Mouse (Mus musculus): Measurements from ENCODE around the gene Zfp410. TPM values are rescaled to one million over a fixed set of nuclear protein-coding genes. Genes with fewer than 3 reads are reported as not detected.

Zfp410 gene
- polyA plus RNA-seq, 1 experiment from 2014 or later: 64.7 TPM

- 1% methylated on average over 38 of the region's 39 CpGs for WGBS
- H3K36me3 ChIP-seq (ENCODE audit: control insufficient read depth, insufficient read depth, low read length): no peaks in the 10 kb centered on the region
- peak within 1 kb of the TSS; percentile 70 for H3K4me2 ChIP-seq (ENCODE audit: low read depth, low read length)
- H3K4me3 ChIP-seq (ENCODE audit: low read depth, low read length): peak within 1 kb of the TSS; percentile 54
- H3K9ac ChIP-seq (ENCODE audit: low read depth, low read length): peak within 1 kb of the TSS; percentile 62
- DNase-seq (ENCODE audit: low spot score): peak; percentile 96
- no peaks in the 10 kb centered on the region for H3K4me1 ChIP-seq (ENCODE audit: control insufficient read depth, insufficient read depth, low read length)
- peak; percentile 96 for ATAC-seq (ENCODE audit: low read depth)
- no peaks in the 10 kb centered on the region for H3K9me3 ChIP-seq (ENCODE audit: control insufficient read depth, low read length)
- H3K27ac ChIP-seq (replicated peaks; ENCODE audit: low read depth, low read length): no peak within 1 kb of the TSS
- no peaks in the 10 kb centered on the region for H3K27me3 ChIP-seq (replicated peaks; ENCODE audit: control insufficient read depth, insufficient read depth, low read length)
Measured at GRCm38 (mm10) chr12:84284885-84285592, 31.6 kb upstream of the Zfp410 start, which contains the start of gene Ptgr2. Ptgr2 (plus strand) TSS chr12:84285232.

- Histone ChIP-seq H3K27ac (replicated peaks; ENCODE audit: low read depth, low read length) (no peak overlapping the region), H3K4me3 (ENCODE audit: low read depth, low read length) (peak overlapping the region; percentile 54), H3K9me3 (ENCODE audit: control insufficient read depth, low read length) (no peaks in the 10 kb centered on the region), H3K9ac (ENCODE audit: low read depth, low read length) (peak overlapping the region; percentile 62), H3K36me3 (ENCODE audit: control insufficient read depth, insufficient read depth, low read length) (no peaks in the 10 kb centered on the region), H3K4me1 (ENCODE audit: control insufficient read depth, insufficient read depth, low read length) (no peaks in the 10 kb centered on the region), H3K4me2 (ENCODE audit: low read depth, low read length) (peak overlapping the region; percentile 70), H3K27me3 (replicated peaks; ENCODE audit: control insufficient read depth, insufficient read depth, low read length) (no peaks in the 10 kb centered on the region)
- WGBS: 39% methylated on average over 8 of the region's 8 CpGs
- DNase-seq (ENCODE audit: low spot score): no peak
- no peak for ATAC-seq (ENCODE audit: low read depth)
Measured at GRCm38 (mm10) chr12:84285593-84285968, 31.1 kb upstream of the Zfp410 start.

GRCm38 (mm10) chr12:84288461-84288860, 28.2 kb upstream of the Zfp410 start:
- Histone ChIP-seq H3K36me3 (ENCODE audit: control insufficient read depth, insufficient read depth, low read length) (peaks cover 4% of the 10 kb centered on the region; the same call in 1 of the 2 replicates), H3K4me2 (ENCODE audit: low read depth, low read length) (no peak overlapping the region)

GRCm38 (mm10) chr12:84297851-84298250, 18.8 kb upstream of the Zfp410 start:
- no peak overlapping the region for H3K27ac ChIP-seq (replicated peaks; ENCODE audit: low read depth, low read length)
- H3K4me2 ChIP-seq (ENCODE audit: low read depth, low read length): no peak overlapping the region
- H3K27me3 ChIP-seq (replicated peaks; ENCODE audit: control insufficient read depth, insufficient read depth, low read length): no peaks in the 10 kb centered on the region
- no peak overlapping the region for H3K9ac ChIP-seq (ENCODE audit: low read depth, low read length)
- no peaks in the 10 kb centered on the region for H3K4me1 ChIP-seq (ENCODE audit: control insufficient read depth, insufficient read depth, low read length)
- no peak for DNase-seq (ENCODE audit: low spot score)
- peaks cover 18% of the 10 kb centered on the region; the same call in 1 of the 2 replicates for H3K36me3 ChIP-seq (ENCODE audit: control insufficient read depth, insufficient read depth, low read length)
- H3K9me3 ChIP-seq (ENCODE audit: control insufficient read depth, low read length): no peaks in the 10 kb centered on the region
- no peak for ATAC-seq (ENCODE audit: low read depth)
- 89% methylated on average over 6 of the region's 6 CpGs for WGBS
- H3K4me3 ChIP-seq (ENCODE audit: low read depth, low read length): no peak overlapping the region

More at GRCm38 (mm10) chr12:84288461-84288860, 28.2 kb upstream of the Zfp410 start:
- H3K27me3 ChIP-seq (replicated peaks; ENCODE audit: control insufficient read depth, insufficient read depth, low read length): no peaks in the 10 kb centered on the region
- H3K9me3 ChIP-seq (ENCODE audit: control insufficient read depth, low read length): no peaks in the 10 kb centered on the region
- DNase-seq (ENCODE audit: low spot score) (no peak), ATAC-seq (ENCODE audit: low read depth) (no peak)
- WGBS: 51% methylated on average over 3 of the region's 3 CpGs
- H3K9ac ChIP-seq (ENCODE audit: low read depth, low read length): no peak overlapping the region
- H3K4me1 ChIP-seq (ENCODE audit: control insufficient read depth, insufficient read depth, low read length): no peaks in the 10 kb centered on the region
- H3K4me3 ChIP-seq (ENCODE audit: low read depth, low read length): no peak overlapping the region
- no peak overlapping the region for H3K27ac ChIP-seq (replicated peaks; ENCODE audit: low read depth, low read length)

GRCm38 (mm10) chr12:84299265-84299664, 17.4 kb upstream of the Zfp410 start:
- H3K4me3 ChIP-seq (ENCODE audit: low read depth, low read length): no peak overlapping the region
- H3K9ac ChIP-seq (ENCODE audit: low read depth, low read length): no peak overlapping the region
- H3K9me3 ChIP-seq (ENCODE audit: control insufficient read depth, low read length): no peaks in the 10 kb centered on the region
- 0 out of 2 replicates have a peak, but pooled peaks cover 11% of the 10 kb centered on the region for H3K36me3 ChIP-seq (ENCODE audit: control insufficient read depth, insufficient read depth, low read length)
- no peak overlapping the region for H3K27ac ChIP-seq (replicated peaks; ENCODE audit: low read depth, low read length)
- 95% methylated on average over 2 of the region's 2 CpGs for WGBS
- no peaks in the 10 kb centered on the region for H3K27me3 ChIP-seq (replicated peaks; ENCODE audit: control insufficient read depth, insufficient read depth, low read length)
- H3K4me2 ChIP-seq (ENCODE audit: low read depth, low read length): no peak overlapping the region
- H3K4me1 ChIP-seq (ENCODE audit: control insufficient read depth, insufficient read depth, low read length): no peaks in the 10 kb centered on the region
- ATAC-seq (ENCODE audit: low read depth) (no peak), DNase-seq (ENCODE audit: low spot score) (no peak)

GRCm38 (mm10) chr12:84304101-84304500, 12.6 kb upstream of the Zfp410 start:
- Histone ChIP-seq H3K36me3 (ENCODE audit: control insufficient read depth, insufficient read depth, low read length) (no peaks in the 10 kb centered on the region), H3K9ac (ENCODE audit: low read depth, low read length) (no peak overlapping the region), H3K4me2 (ENCODE audit: low read depth, low read length) (no peak overlapping the region), H3K9me3 (ENCODE audit: control insufficient read depth, low read length) (no peaks in the 10 kb centered on the region), H3K4me1 (ENCODE audit: control insufficient read depth, insufficient read depth, low read length) (no peaks in the 10 kb centered on the region), H3K4me3 (ENCODE audit: low read depth, low read length) (no peak overlapping the region), H3K27ac (replicated peaks; ENCODE audit: low read depth, low read length) (no peak overlapping the region), H3K27me3 (replicated peaks; ENCODE audit: control insufficient read depth, insufficient read depth, low read length) (no peaks in the 10 kb centered on the region)
- 83% methylated on average over 5 of the region's 5 CpGs for WGBS
- ATAC-seq (ENCODE audit: low read depth) (no peak), DNase-seq (ENCODE audit: low spot score) (no peak)

GRCm38 (mm10) chr12:84304554-84304953, 12.1 kb upstream of the Zfp410 start:
- Histone ChIP-seq H3K4me1 (ENCODE audit: control insufficient read depth, insufficient read depth, low read length) (no peaks in the 10 kb centered on the region), H3K4me3 (ENCODE audit: low read depth, low read length) (no peak overlapping the region), H3K36me3 (ENCODE audit: control insufficient read depth, insufficient read depth, low read length) (no peaks in the 10 kb centered on the region), H3K4me2 (ENCODE audit: low read depth, low read length) (no peak overlapping the region), H3K27me3 (replicated peaks; ENCODE audit: control insufficient read depth, insufficient read depth, low read length) (no peaks in the 10 kb centered on the region), H3K27ac (replicated peaks; ENCODE audit: low read depth, low read length) (no peak overlapping the region), H3K9me3 (ENCODE audit: control insufficient read depth, low read length) (no peaks in the 10 kb centered on the region), H3K9ac (ENCODE audit: low read depth, low read length) (no peak overlapping the region)
- WGBS: 58% methylated on average over 1 of the region's 1 CpGs
- DNase-seq (ENCODE audit: low spot score) (no peak), ATAC-seq (ENCODE audit: low read depth) (no peak)

GRCm38 (mm10) chr12:84311306-84311705, 5.3 kb upstream of the Zfp410 start:
- no peaks in the 10 kb centered on the region for H3K9me3 ChIP-seq (ENCODE audit: control insufficient read depth, low read length)
- no peak overlapping the region for H3K4me2 ChIP-seq (ENCODE audit: low read depth, low read length)
- H3K9ac ChIP-seq (ENCODE audit: low read depth, low read length): no peak overlapping the region
- no peaks in the 10 kb centered on the region for H3K27me3 ChIP-seq (replicated peaks; ENCODE audit: control insufficient read depth, insufficient read depth, low read length)
- ATAC-seq (ENCODE audit: low read depth) (no peak), DNase-seq (ENCODE audit: low spot score) (no peak)
- no peak overlapping the region for H3K4me3 ChIP-seq (ENCODE audit: low read depth, low read length)
- H3K4me1 ChIP-seq (ENCODE audit: control insufficient read depth, insufficient read depth, low read length): peaks cover 6% of the 10 kb centered on the region; the same call in 1 of the 2 replicates
- H3K27ac ChIP-seq (replicated peaks; ENCODE audit: low read depth, low read length): no peak overlapping the region
- 58% methylated on average over 4 of the region's 5 CpGs for WGBS
- no peaks in the 10 kb centered on the region for H3K36me3 ChIP-seq (ENCODE audit: control insufficient read depth, insufficient read depth, low read length)

- Histone ChIP-seq H3K4me2 (ENCODE audit: low read depth, low read length) (peak overlapping the region; percentile 87), H3K9ac (ENCODE audit: low read depth, low read length) (peak overlapping the region; percentile 98), H3K4me3 (ENCODE audit: low read depth, low read length) (peak overlapping the region; percentile 98), H3K4me1 (ENCODE audit: control insufficient read depth, insufficient read depth, low read length) (peaks cover 13% of the 10 kb centered on the region), H3K27ac (replicated peaks; ENCODE audit: low read depth, low read length) (peak overlapping the region; percentile 94), H3K36me3 (ENCODE audit: control insufficient read depth, insufficient read depth, low read length) (no peaks in the 10 kb centered on the region), H3K9me3 (ENCODE audit: control insufficient read depth, low read length) (no peaks in the 10 kb centered on the region), H3K27me3 (replicated peaks; ENCODE audit: control insufficient read depth, insufficient read depth, low read length) (no peaks in the 10 kb centered on the region)
- 28% methylated on average over 7 of the region's 7 CpGs for WGBS
- no peak for ATAC-seq (ENCODE audit: low read depth)
- DNase-seq (ENCODE audit: low spot score): no peak
Measured at GRCm38 (mm10) chr12:84316006-84316405, 646 bp upstream of the Zfp410 start.

Measured in embryonic facial prominence, embryonic 14.5 days (tissue).